Mouse (Mus musculus) neural tube, embryonic 15.5 days (tissue): ENCODE measurements around the gene Gm17655. TPM values are rescaled to one million over a fixed set of nuclear protein-coding genes. Genes with fewer than 3 reads are reported as not detected.

Experiments
- ATAC-seq: fragments of 200-750 bp; cut with Nextera tagmentation; 2 replicates; pipeline ENCODE4 v1.8.0; 2017; ENCODE audit warnings: mild to moderate bottlenecking, moderate TSS enrichment, moderate library complexity; ENCODE audit not compliant: low FRiP score
- H3K27ac ChIP-seq: fragments of 300-500 bp; sonication (generic); replicated peaks from 2 replicates; pipeline ENCODE4 v1.5.1; 2015; ENCODE audit warnings: mild to moderate bottlenecking, inconsistent platforms
- H3K27me3 ChIP-seq: fragments of 300-500 bp; sonication (generic); replicated peaks from 2 replicates; pipeline ENCODE4 v1.6.1; 2015; ENCODE audit warnings: inconsistent platforms
- H3K36me3 ChIP-seq: fragments of 300-500 bp; sonication (generic); 2 replicates; pipeline ENCODE4 v1.6.1; 2015; ENCODE audit warnings: inconsistent platforms
- H3K4me1 ChIP-seq: fragments of 300-500 bp; sonication (generic); 2 replicates; pipeline ENCODE4 v1.6.1; 2015; ENCODE audit warnings: inconsistent platforms
- H3K4me2 ChIP-seq: fragments of 300-500 bp; sonication (generic); 2 replicates; pipeline ENCODE4 v1.6.1; 2015; ENCODE audit warnings: inconsistent platforms, mild to moderate bottlenecking, moderate library complexity
- H3K4me3 ChIP-seq: fragments of 300-500 bp; sonication (generic); replicated peaks from 2 replicates; pipeline ENCODE4 v1.5.1; 2015; ENCODE audit warnings: mild to moderate bottlenecking, inconsistent platforms
- H3K9ac ChIP-seq: fragments of 300-500 bp; sonication (generic); replicated peaks from 2 replicates; pipeline ENCODE4 v1.6.1; 2015; ENCODE audit warnings: mild to moderate bottlenecking, inconsistent platforms
- H3K9me3 ChIP-seq: fragments of 300-500 bp; sonication (generic); replicated peaks from 2 replicates; pipeline ENCODE4 v1.6.1; 2016; ENCODE audit warnings: inconsistent platforms
- WGBS: fragments of 180-500 bp; shearing (Covaris S2); methylation state at CpG from one replicate; pipeline ENCODE4 v1.1.7; 2015; ENCODE audit warnings: mixed read lengths; 5-methylcytosine and 5-hydroxymethylcytosine counted together
- polyA plus RNA-seq: library from polyadenylated mRNA; unstranded; fragments of >200 nt; fragmentation: Nextera tagmentation; extraction: Ambion mirVana; gene quantifications from 2 replicates; pipeline ENCODE4 v1.2.1, GENCODE M21; 2015

Gene Gm17655
- polyA plus RNA-seq, 1 experiment from 2014 or later: 4.6 TPM

- H3K4me2 ChIP-seq: peak overlapping the region; percentile 86
- WGBS: 23% methylated on average over 34 of the region's 34 CpGs
- H3K4me1 ChIP-seq: peaks cover 37% of the 10 kb centered on the region
- H3K36me3 ChIP-seq: peaks cover 42% of the 10 kb centered on the region
- no peaks in the 10 kb centered on the region for H3K27me3 ChIP-seq
- peak overlapping the region; percentile 50 for H3K9ac ChIP-seq
- H3K4me3 ChIP-seq: peak overlapping the region; percentile 44
- peak; percentile 72 for ATAC-seq
- peak overlapping the region; percentile 18; the same call in 1 of the 2 replicates for H3K27ac ChIP-seq
- H3K9me3 ChIP-seq: no peaks in the 10 kb centered on the region
Observed at GRCm38 (mm10) chr5:110101716-110102347, 29.5 kb upstream of the Gm17655 start.

GRCm38 (mm10) chr5:110100921-110101631 lies 28.8 kb upstream of the Gm17655 start:
- H3K36me3 ChIP-seq: peaks cover 38% of the 10 kb centered on the region
- H3K27me3 ChIP-seq: no peaks in the 10 kb centered on the region
- peaks cover 30% of the 10 kb centered on the region for H3K4me1 ChIP-seq
- peak overlapping the region; percentile 50 for H3K9ac ChIP-seq
- ATAC-seq: peak; percentile 34
- no peaks in the 10 kb centered on the region for H3K9me3 ChIP-seq
- peak overlapping the region; percentile 44 for H3K4me3 ChIP-seq
- H3K27ac ChIP-seq: no peak overlapping the region
- H3K4me2 ChIP-seq: peak overlapping the region; percentile 86
- 1% methylated on average over 36 of the region's 37 CpGs for WGBS

- Histone ChIP-seq H3K27me3 (no peaks in the 10 kb centered on the region), H3K4me2 (peak within 1 kb of the TSS; percentile 86), H3K9ac (peak within 1 kb of the TSS; percentile 50), H3K27ac (no peak within 1 kb of the TSS), H3K9me3 (no peaks in the 10 kb centered on the region), H3K4me1 (peaks cover 27% of the 10 kb centered on the region), H3K4me3 (peak within 1 kb of the TSS; percentile 44), H3K36me3 (peaks cover 26% of the 10 kb centered on the region)
- ATAC-seq: no peak
- 8% methylated on average over 25 of the region's 25 CpGs for WGBS
Observed at GRCm38 (mm10) chr5:110099656-110100580, 27.6 kb upstream of the Gm17655 start, which contains the start of gene Plcxd1. Gene Plcxd1, plus strand, starts transcription at chr5:110099969.

DNA sequence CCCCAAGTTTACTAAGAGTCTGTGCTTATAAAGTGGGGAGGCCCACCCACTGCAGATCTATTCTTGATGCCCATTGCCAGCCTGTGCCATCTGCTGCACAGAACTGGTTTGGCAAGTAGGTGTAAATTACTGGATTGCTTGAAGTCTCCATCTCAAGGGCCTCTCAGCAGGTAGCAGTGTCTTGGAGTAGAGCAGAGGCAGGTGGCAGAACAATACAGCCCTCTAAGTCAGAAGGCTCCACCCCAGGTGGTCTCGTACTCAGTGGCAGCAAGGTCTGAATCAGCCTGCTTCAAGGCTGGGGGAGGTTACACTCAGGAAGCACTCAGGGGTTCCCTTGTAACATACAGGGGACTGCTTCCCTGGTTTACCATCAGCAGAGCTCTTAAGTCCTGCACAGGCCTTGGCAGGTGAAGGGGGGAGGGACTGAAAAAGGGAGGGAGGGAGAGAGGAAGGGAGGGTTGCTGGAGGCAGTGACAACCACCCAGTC lies 26.7 kb upstream of the Gm17655 start:
- no peak overlapping the region for H3K9ac ChIP-seq
- H3K36me3 ChIP-seq: peaks cover 17% of the 10 kb centered on the region
- peaks cover 32% of the 10 kb centered on the region for H3K4me1 ChIP-seq
- no peak overlapping the region for H3K27ac ChIP-seq
- no peaks in the 10 kb centered on the region for H3K9me3 ChIP-seq
- no peak overlapping the region for H3K4me3 ChIP-seq
- no peak overlapping the region for H3K4me2 ChIP-seq
- H3K27me3 ChIP-seq: no peaks in the 10 kb centered on the region
- ATAC-seq: no peak
- 33% methylated on average over 1 of the region's 1 CpGs for whole genome bisulfite sequencing

DNA sequence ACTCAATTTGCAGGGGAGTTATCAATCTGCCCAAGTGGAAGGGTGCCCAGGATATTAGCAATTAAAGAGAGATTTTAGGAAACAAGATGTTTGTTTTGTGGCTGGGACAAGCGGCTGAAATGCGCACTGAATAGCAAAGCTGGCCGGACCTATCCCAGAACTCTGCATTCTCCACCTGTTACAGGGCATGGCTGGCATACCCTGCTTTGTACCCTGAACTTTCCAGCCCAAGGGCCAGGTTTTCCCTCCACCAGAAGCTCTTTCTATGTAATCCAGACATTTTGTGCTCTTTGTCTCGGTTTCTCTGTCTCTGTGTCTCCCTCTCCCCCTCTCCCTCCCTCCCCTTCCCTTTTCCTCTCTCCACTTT lies 22.5 kb upstream of the Gm17655 start:
- peak; percentile 18; the same call in 1 of the 2 replicates for ATAC-seq
- Histone ChIP-seq H3K9me3 (no peaks in the 10 kb centered on the region), H3K27me3 (no peaks in the 10 kb centered on the region), H3K27ac (peak overlapping the region; percentile 73), H3K4me2 (peak overlapping the region; percentile 88), H3K4me3 (peak overlapping the region; percentile 54), H3K36me3 (no peaks in the 10 kb centered on the region), H3K4me1 (peaks cover 8% of the 10 kb centered on the region), H3K9ac (peak overlapping the region; percentile 54)
- WGBS: 9% methylated on average over 4 of the region's 4 CpGs

DNA sequence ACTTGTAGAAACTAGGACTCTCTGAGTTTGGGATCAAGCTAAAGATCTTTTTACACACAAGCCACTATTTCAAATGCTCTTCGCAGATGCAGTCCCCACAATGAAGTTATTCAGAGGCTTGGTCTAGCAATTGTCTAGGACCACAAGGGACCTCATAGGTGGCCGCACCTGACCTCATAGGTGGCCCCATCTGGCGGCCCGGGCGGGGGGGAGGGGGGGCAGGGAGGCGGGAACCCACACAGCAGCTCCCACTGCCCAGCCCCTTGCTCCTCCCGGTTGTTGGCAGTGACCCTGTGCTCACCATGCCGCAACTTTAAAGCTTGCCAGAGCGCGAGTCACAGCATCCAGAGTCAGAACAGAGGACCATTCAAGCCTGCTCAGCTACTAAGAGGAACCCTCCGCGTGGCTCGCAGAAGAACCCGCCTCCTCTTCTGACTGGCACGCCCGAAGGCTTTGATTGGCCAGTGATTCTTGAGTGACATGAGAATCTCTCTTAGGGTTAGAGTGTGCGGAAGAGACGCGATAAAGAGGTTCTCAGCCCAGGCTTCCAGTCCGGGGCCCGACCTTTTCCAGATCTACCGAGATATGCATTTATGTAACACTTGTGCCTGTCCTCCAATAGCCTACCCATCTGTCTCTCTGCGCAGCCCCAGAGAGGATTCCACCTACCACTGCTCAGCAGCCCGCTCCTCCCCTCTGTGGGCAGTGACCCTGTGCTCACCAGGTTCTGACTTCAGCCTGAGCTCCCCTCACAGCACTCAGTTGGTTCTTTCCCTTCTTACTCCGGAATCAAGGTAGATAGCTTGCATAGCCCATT lies 21.9 kb upstream of the Gm17655 start, which contains the start of gene Gm35315:
Gene Gm35315 (minus strand): TSS at position 391 of the 817 bp plus-strand sequence.
- peak within 1 kb of the TSS; percentile 88 for H3K4me2 ChIP-seq
- H3K4me3 ChIP-seq: peak within 1 kb of the TSS; percentile 54
- peak within 1 kb of the TSS; percentile 73 for H3K27ac ChIP-seq
- H3K9me3 ChIP-seq: no peaks in the 10 kb centered on the region
- H3K27me3 ChIP-seq: no peaks in the 10 kb centered on the region
- ATAC-seq: peak; percentile 95
- H3K36me3 ChIP-seq: no peaks in the 10 kb centered on the region
- peak within 1 kb of the TSS; percentile 54 for H3K9ac ChIP-seq
- WGBS: 2% methylated on average over 25 of the region's 25 CpGs
- peaks cover 8% of the 10 kb centered on the region for H3K4me1 ChIP-seq

DNA sequence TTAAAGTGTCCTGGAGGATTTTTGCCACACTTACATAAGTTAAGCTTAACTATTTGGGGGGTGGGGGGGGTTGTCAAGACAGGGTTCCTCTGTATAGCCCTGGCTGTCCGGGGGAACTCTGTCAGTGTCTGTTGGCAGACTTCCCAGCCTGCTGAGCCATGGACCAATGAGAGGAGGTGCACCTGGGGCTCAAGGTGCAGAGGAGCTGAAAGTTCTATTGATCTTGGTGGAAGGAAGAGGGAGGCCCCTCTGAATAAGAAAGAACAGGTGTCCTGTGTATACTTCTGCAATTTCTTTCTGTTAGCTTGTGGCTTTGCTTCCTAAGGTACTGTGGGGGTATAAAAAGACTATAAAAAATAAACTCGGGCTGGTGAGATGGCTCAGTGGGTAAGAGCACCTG lies 19.2 kb upstream of the Gm17655 start:
- H3K27ac ChIP-seq: no peak overlapping the region
- no peaks in the 10 kb centered on the region for H3K36me3 ChIP-seq
- no peak overlapping the region for H3K4me2 ChIP-seq
- no peak overlapping the region for H3K9ac ChIP-seq
- H3K27me3 ChIP-seq: no peaks in the 10 kb centered on the region
- no peaks in the 10 kb centered on the region for H3K9me3 ChIP-seq
- H3K4me3 ChIP-seq: no peak overlapping the region
- 81% methylated on average over 2 of the region's 2 CpGs for WGBS
- no peak for ATAC-seq
- H3K4me1 ChIP-seq: peaks cover 8% of the 10 kb centered on the region

GRCm38 (mm10) chr5:110086161-110086866 lies 14.0 kb upstream of the Gm17655 start:
- Histone ChIP-seq H3K4me2 (no peak overlapping the region), H3K36me3 (no peaks in the 10 kb centered on the region), H3K27me3 (no peaks in the 10 kb centered on the region), H3K9ac (no peak overlapping the region), H3K4me1 (no peaks in the 10 kb centered on the region), H3K4me3 (no peak overlapping the region), H3K9me3 (0 out of 2 replicates have a peak, but pooled peaks cover 3% of the 10 kb centered on the region), H3K27ac (no peak overlapping the region)
- ATAC-seq: no peak
- 40% methylated on average over 14 of the region's 14 CpGs for WGBS

- Histone ChIP-seq H3K9me3 (peaks cover 23% of the 10 kb centered on the region; the same call in 1 of the 2 replicates), H3K36me3 (0 out of 2 replicates have a peak, but pooled peaks cover 5% of the 10 kb centered on the region), H3K27ac (no peak overlapping the region), H3K9ac (no peak overlapping the region), H3K4me3 (no peak overlapping the region), H3K4me2 (no peak overlapping the region), H3K27me3 (no peaks in the 10 kb centered on the region), H3K4me1 (no peaks in the 10 kb centered on the region)
- 91% methylated on average over 4 of the region's 4 CpGs for WGBS
- no peak for ATAC-seq
Observed at GRCm38 (mm10) chr5:110082961-110083360, 10.6 kb upstream of the Gm17655 start.
